Mouse (Mus musculus) cerebellum, adult 2 months (tissue): ENCODE results near the gene Ptk6.

Source experiments
- CTCF ChIP-seq: fragments of 200-500 bp; IDR thresholded peaks from 2 replicates; pipeline ENCODE4 v1.5.1; 2011; ENCODE audit warnings: low read depth, mild to moderate bottlenecking, control low read depth, low read length, moderate library complexity, borderline replicate concordance; ENCODE audit not compliant: insufficient read depth
- POLR2A ChIP-seq: fragments of 200-500 bp; IDR thresholded peaks from 2 replicates; pipeline ENCODE4 v1.6.1; 2011; ENCODE audit warnings: low read length, control low read depth, borderline replicate concordance; ENCODE audit not compliant: insufficient read depth

GRCm38 (mm10) chr2:181206118-181206517, 3.5 kb upstream of the Ptk6 start:
- TF ChIP-seq POLR2A, result no peak
- no peak for TF ChIP-seq CTCF
